Mouse (Mus musculus): ENCODE results near the gene Cant1.

The Cant1 gene

GRCm38 (mm10) chr11:118371876-118372275 is 47.0 kb downstream of the Cant1 start:
- no peak for DNase-seq (ENCODE audit: low spot score)

- peak; percentile 7 for DNase-seq (ENCODE audit: low spot score)
Measured at GRCm38 (mm10) chr11:118369657-118370056, 49.2 kb downstream of the Cant1 start.

GRCm38 (mm10) chr11:118369251-118369650 is 49.6 kb downstream of the Cant1 start:
- peak; percentile 8 for DNase-seq (ENCODE audit: low spot score)

- peak; percentile 8 for DNase-seq (ENCODE audit: low spot score)
Measured at GRCm38 (mm10) chr11:118368330-118368729, 50.6 kb downstream of the Cant1 start.

- DNase-seq (ENCODE audit: low spot score): no peak
Measured at GRCm38 (mm10) chr11:118366559-118366958, 52.3 kb downstream of the Cant1 start.

- peak; percentile 6 for DNase-seq (ENCODE audit: low spot score)
Measured at GRCm38 (mm10) chr11:118366108-118366507, 52.8 kb downstream of the Cant1 start.

- DNase-seq (ENCODE audit: low spot score): peak; percentile 14
Measured at GRCm38 (mm10) chr11:118365171-118365570, 53.7 kb downstream of the Cant1 start.

GRCm38 (mm10) chr11:118364021-118364420 is 54.9 kb downstream of the Cant1 start:
- DNase-seq (ENCODE audit: low spot score): peak; percentile 9

- DNase-seq (ENCODE audit: low spot score): peak; percentile 10
Measured at GRCm38 (mm10) chr11:118362971-118363518, 55.8 kb downstream of the Cant1 start.

- DNase-seq (ENCODE audit: low spot score): peak; percentile 4
Measured at GRCm38 (mm10) chr11:118362501-118362900, 56.4 kb downstream of the Cant1 start.

GRCm38 (mm10) chr11:118360907-118361341 is 58.0 kb downstream of the Cant1 start:
- DNase-seq (ENCODE audit: low spot score): no peak

GRCm38 (mm10) chr11:118360491-118360890 is 58.4 kb downstream of the Cant1 start:
- no peak for DNase-seq (ENCODE audit: low spot score)
